ENCODE assay signal across 30 mouse cellular contexts in the genomic region with DNA sequence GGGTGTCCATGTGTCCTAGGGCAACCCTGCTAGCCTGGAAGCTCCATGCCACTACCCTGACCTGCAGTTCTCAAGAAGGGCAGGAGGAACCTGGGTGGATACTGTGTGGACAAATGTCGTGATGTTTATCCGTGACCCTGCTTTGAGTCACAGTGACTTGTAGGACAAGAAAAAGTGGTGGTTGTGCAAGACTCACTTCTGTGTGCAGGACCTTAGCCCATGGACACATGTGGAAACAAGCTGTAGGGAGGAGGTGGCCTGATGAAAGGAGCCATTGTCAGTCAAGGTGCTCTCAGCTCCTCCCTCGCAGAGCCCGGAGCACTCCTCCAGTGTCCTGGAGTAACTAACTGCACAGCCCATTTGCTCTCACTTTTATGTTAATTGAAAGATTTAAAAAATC. TPM values are rescaled to one million over a fixed set of nuclear protein-coding genes. Genes with fewer than 3 reads are reported as not detected.
DNase-seq lines count a peak whose midpoint lies in the region; ATAC-seq and TF ChIP-seq lines count a peak whose summit lies in the region.
"Had no signal": no experiment of that assay in that cellular context is flagged by ENCODE, and none has a peak within 500 bp of the region (broad histone marks: within the 10 kb centered on the region; RNA-seq: fewer than 3 reads in every experiment).

No protein-coding gene starts in this region.

- H3K4me2 ChIP-seq in liver, embryonic 11.5 days: no peak overlapping the region
- H3K4me2 ChIP-seq in lung, embryonic 16.5 days (ENCODE audit: low read depth, low read length): no peak overlapping the region
- no peak overlapping the region for H3K4me2 ChIP-seq in liver, postnatal 0 days (ENCODE audit: low read depth, low read length)
- H3K4me2 ChIP-seq: embryonic facial prominence, embryonic 13.5 days; heart, embryonic 15.5 days; limb, embryonic 15.5 days; midbrain, embryonic 12.5 days; stomach, embryonic 15.5 days had no signal

- H3K9me3 ChIP-seq in liver, embryonic 11.5 days (ENCODE audit: control insufficient read depth, low read length): no peaks in the 10 kb centered on the region
- no peaks in the 10 kb centered on the region for H3K9me3 ChIP-seq in lung, embryonic 16.5 days (ENCODE audit: control insufficient read depth, low read length)
- no peaks in the 10 kb centered on the region for H3K9me3 ChIP-seq in liver, postnatal 0 days (ENCODE audit: low read length)
- H3K9me3 ChIP-seq: embryonic facial prominence, embryonic 13.5 days; heart, embryonic 15.5 days; limb, embryonic 15.5 days; midbrain, embryonic 12.5 days; stomach, embryonic 15.5 days had no signal

- no peak overlapping the region for H3K4me3 ChIP-seq in liver, adult 2 months (ENCODE audit: insufficient read depth, low read depth, low read length)
- H3K4me3 ChIP-seq in liver, embryonic 11.5 days (ENCODE audit: low read depth, low read length): no peak overlapping the region
- H3K4me3 ChIP-seq in lung, embryonic 16.5 days (ENCODE audit: low read length): no peak overlapping the region
- no peak overlapping the region for H3K4me3 ChIP-seq in liver, postnatal 0 days (ENCODE audit: low read depth, low read length)
- H3K4me3 ChIP-seq: embryonic facial prominence, embryonic 13.5 days; heart, embryonic 15.5 days; limb, embryonic 15.5 days; megakaryocyte, embryonic 14.5 days; midbrain, embryonic 12.5 days; stomach, embryonic 15.5 days had no signal

- peaks cover 4% of the 10 kb centered on the region; the same call in 1 of the 2 replicates for H3K36me3 ChIP-seq in liver, adult 2 months (ENCODE audit: control insufficient read depth, insufficient read depth, low read length)
- no peaks in the 10 kb centered on the region for H3K36me3 ChIP-seq in liver, embryonic 11.5 days (ENCODE audit: control insufficient read depth, insufficient read depth, low read length)
- no peaks in the 10 kb centered on the region for H3K36me3 ChIP-seq in lung, embryonic 16.5 days (ENCODE audit: control insufficient read depth, insufficient read depth, low read length)
- no peaks in the 10 kb centered on the region for H3K36me3 ChIP-seq in liver, postnatal 0 days (replicated peaks; ENCODE audit: insufficient read depth, low read length)
- H3K36me3 ChIP-seq: embryonic facial prominence, embryonic 13.5 days; heart, embryonic 15.5 days; limb, embryonic 15.5 days; midbrain, embryonic 12.5 days; stomach, embryonic 15.5 days had no signal

- WGBS in liver, adult 2 months: 20% methylated on average over 4 of the region's 4 CpGs
- WGBS in liver, embryonic 11.5 days: 73% methylated on average over 4 of the region's 4 CpGs
- WGBS in lung, embryonic 16.5 days: 54% methylated on average over 4 of the region's 4 CpGs
- 55% methylated on average over 4 of the region's 4 CpGs for WGBS in liver, postnatal 0 days (ENCODE audit: insufficient replicate concordance)

- no peak for TF ChIP-seq CTCF in liver, adult 2 months (IDR thresholded peaks at IDR 0.05; ENCODE audit: low read depth, low read length)
- no peak for TF ChIP-seq CTCF in liver, postnatal 0 days (IDR thresholded peaks at IDR 0.05; ENCODE audit: low read depth)

- H3K27me3 ChIP-seq in liver, adult 2 months (ENCODE audit: control insufficient read depth, insufficient read depth, low read length): no peaks in the 10 kb centered on the region
- H3K27me3 ChIP-seq in liver, embryonic 11.5 days (replicated peaks; ENCODE audit: control insufficient read depth, insufficient read depth, low read length): no peaks in the 10 kb centered on the region
- no peaks in the 10 kb centered on the region for H3K27me3 ChIP-seq in lung, embryonic 16.5 days (ENCODE audit: control insufficient read depth, insufficient read depth, low read depth, low read length)
- no peaks in the 10 kb centered on the region for H3K27me3 ChIP-seq in liver, postnatal 0 days (ENCODE audit: insufficient read depth, low read length)
- H3K27me3 ChIP-seq: embryonic facial prominence, embryonic 13.5 days; heart, embryonic 15.5 days; limb, embryonic 15.5 days; midbrain, embryonic 12.5 days; stomach, embryonic 15.5 days had no signal

- H3K27ac ChIP-seq in liver, adult 2 months (replicated peaks; ENCODE audit: insufficient read depth, low read depth, low read length): peak overlapping the region; percentile 79
- H3K27ac ChIP-seq in liver, embryonic 11.5 days (ENCODE audit: low read depth, low read length): no peak overlapping the region
- H3K27ac ChIP-seq in lung, embryonic 16.5 days (ENCODE audit: low read length): 0 out of 2 replicates have a peak overlapping the region, but pooled peaks have one; percentile 48
- H3K27ac ChIP-seq in liver, postnatal 0 days (ENCODE audit: low read depth): peak overlapping the region; percentile 67
- H3K27ac ChIP-seq: embryonic facial prominence, embryonic 13.5 days; heart, embryonic 15.5 days; kidney, postnatal 0 days; limb, embryonic 15.5 days; midbrain, embryonic 12.5 days; stomach, embryonic 15.5 days had no signal

- peaks cover 28% of the 10 kb centered on the region for H3K4me1 ChIP-seq in liver, adult 2 months (ENCODE audit: control insufficient read depth, insufficient read depth, low read length)
- H3K4me1 ChIP-seq in liver, embryonic 11.5 days (replicated peaks; ENCODE audit: control insufficient read depth, insufficient read depth, low read length): no peaks in the 10 kb centered on the region
- no peaks in the 10 kb centered on the region for H3K4me1 ChIP-seq in lung, embryonic 16.5 days (replicated peaks; ENCODE audit: control insufficient read depth, insufficient read depth, low read length)
- H3K4me1 ChIP-seq in liver, postnatal 0 days (ENCODE audit: insufficient read depth): peaks cover 10% of the 10 kb centered on the region
- H3K4me1 ChIP-seq: embryonic facial prominence, embryonic 13.5 days; heart, embryonic 15.5 days; limb, embryonic 15.5 days; megakaryocyte, embryonic 14.5 days; midbrain, embryonic 12.5 days; stomach, embryonic 15.5 days had no signal

- no peaks in the 10 kb centered on the region for H3K79me2 ChIP-seq in liver, adult 2 months (ENCODE audit: control insufficient read depth, insufficient read depth, low read length)

- TF ChIP-seq POLR2A in liver, adult 2 months (IDR thresholded peaks at IDR 0.05; ENCODE audit: extremely low read depth, insufficient read depth, low read length): no peak

- DNase-seq in liver, adult 2 months (ENCODE audit: extremely low read depth, low read depth, low spot score): peak; percentile 90
- DNase-seq in liver, embryonic 11.5 days (ENCODE audit: low spot score): no peak
- no peak for DNase-seq in lung, adult 18-20 months
- peak; percentile 94 for DNase-seq in fat pad, adult 2 months (ENCODE audit: extremely low read depth, low read depth, low spot score)
- peak; percentile 27 for DNase-seq in liver, postnatal 0 days
- DNase-seq: adrenal gland, postnatal 25 days; cerebellum, adult 18-20 months; cerebellum, postnatal 10 days; kidney, adult 8-10 months; kidney, postnatal 4 days; lung, postnatal 36 days; thymus, postnatal 14 days had no signal

- no peak for ATAC-seq in liver, embryonic 11.5 days (replicated peaks; ENCODE audit: low FRiP score)
- peak; percentile 72 for ATAC-seq in lung, embryonic 16.5 days (ENCODE audit: low read depth)
- ATAC-seq in liver, postnatal 0 days: peak; percentile 91
- no peak for ATAC-seq in activated CD4-positive, CD25-positive, alpha-beta regulatory T cell, adult 4 months
- ATAC-seq: CD4-positive, CD25-positive, alpha-beta regulatory T cell, adult 4 months; forebrain, embryonic 16.5 days; hindbrain, embryonic 16.5 days had no signal

- H3K9ac ChIP-seq in liver, adult 2 months (ENCODE audit: low read depth, low read length): no peak overlapping the region
- H3K9ac ChIP-seq in liver, embryonic 11.5 days (ENCODE audit: low read depth, low read length): no peak overlapping the region
- H3K9ac ChIP-seq in lung, embryonic 16.5 days (ENCODE audit: low read length): no peak overlapping the region
- no peak overlapping the region for H3K9ac ChIP-seq in liver, postnatal 0 days (replicated peaks)
- H3K9ac ChIP-seq: embryonic facial prominence, embryonic 13.5 days; heart, embryonic 15.5 days; limb, embryonic 15.5 days; midbrain, embryonic 12.5 days; stomach, embryonic 15.5 days had no signal

- TF ChIP-seq EP300 in liver, postnatal 0 days (IDR thresholded peaks at IDR 0.05; ENCODE audit: low read depth): peak; percentile 57; the same call in 1 of the 2 replicates

RNA-seq across cellular contexts. Expression of a gene that starts 31.5 kb away (rescaled TPM):
- 234 and 283 TPM in 2 replicates for total RNA-seq in liver, adult 2 months (2014; rRNA removed)
- polyA plus RNA-seq in liver, adult 2 months (2012; rRNA removed): 132 and 197 TPM in 2 replicates
- 6.7 and 7.1 TPM in 2 replicates for polyA plus RNA-seq in liver, embryonic 11.5 days (2014; fragmentation: Nextera tagmentation; extraction: Ambion mirVana)
- 0.26 TPM in 1 of 2 replicates, not detected in the other for polyA plus RNA-seq in lung, embryonic 16.5 days (2015; fragmentation: Nextera tagmentation; extraction: Ambion mirVana)
- 67.3 and 69.2 TPM in 2 replicates for polyA plus RNA-seq in liver, postnatal 0 days (2015; fragmentation: Nextera tagmentation; extraction: Ambion mirVana)
- not detected for polyA plus RNA-seq in activated CD4-positive, CD25-positive, alpha-beta regulatory T cell, adult 4 months (2017; shearing (Covaris generic))
- total RNA-seq: adrenal gland, postnatal 25 days; common myeloid progenitor, adult 5-6 weeks; heart, postnatal 25 days had no signal
- polyA plus RNA-seq: CD4-positive, CD25-positive, alpha-beta regulatory T cell, adult 4 months; midbrain, embryonic 12.5 days had no signal

RNA-seq across cellular contexts. Expression of a gene that starts 31.6 kb away (rescaled TPM):
- 147 and 179 TPM in 2 replicates for total RNA-seq in liver, adult 2 months (2014; rRNA removed)
- polyA plus RNA-seq in liver, adult 2 months (2012; rRNA removed): 127 and 153 TPM in 2 replicates
- polyA plus RNA-seq in liver, embryonic 11.5 days (2014; fragmentation: Nextera tagmentation; extraction: Ambion mirVana): 7.1 and 8.2 TPM in 2 replicates
- 0.10 and 0.52 TPM in 2 replicates for polyA plus RNA-seq in lung, embryonic 16.5 days (2015; fragmentation: Nextera tagmentation; extraction: Ambion mirVana)
- 162 and 166 TPM in 2 replicates for polyA plus RNA-seq in liver, postnatal 0 days (2015; fragmentation: Nextera tagmentation; extraction: Ambion mirVana)
- under 1 TPM in 1 of 2 experiments, not detected in 1; 0.22 TPM for polyA plus RNA-seq in activated CD4-positive, CD25-positive, alpha-beta regulatory T cell, adult 4 months (2017; shearing (Covaris generic))
- total RNA-seq: adrenal gland, postnatal 25 days; common myeloid progenitor, adult 5-6 weeks; gastrocnemius, adult 8-10 months; heart, postnatal 25 days had no signal
- polyA plus RNA-seq: embryonic facial prominence, embryonic 13.5 days; forebrain, embryonic 11.5 days; heart, embryonic 15.5 days; hindbrain, embryonic 11.5 days; limb, embryonic 15.5 days; midbrain, embryonic 12.5 days; neural tube, embryonic 14.5 days had no signal

Comparison
In these comparisons a context has a peak if more than half of its experiments do, and no peak if none do; other contexts are left out.
1. DNase-seq: peak in liver, adult 2 months (single experiment), fat pad, adult 2 months (single experiment) and liver, postnatal 0 days (single experiment); none in liver, embryonic 11.5 days (single experiment) and lung, adult 18-20 months (0 of 2).
2. ATAC-seq: peak in lung, embryonic 16.5 days (single experiment) and liver, postnatal 0 days (single experiment); none in liver, embryonic 11.5 days (single experiment) and activated CD4-positive, CD25-positive, alpha-beta regulatory T cell, adult 4 months (single experiment).
3. RNA of a gene that starts 31.6 kb away (polyA plus RNA-seq): 162 to 166 TPM in liver, postnatal 0 days and 127 to 153 TPM in liver, adult 2 months; 7.1 to 8.2 TPM in liver, embryonic 11.5 days, 0.22 TPM in activated CD4-positive, CD25-positive, alpha-beta regulatory T cell, adult 4 months and 0.10 to 0.52 TPM in lung, embryonic 16.5 days; every median in the first group is over 10 times any median in the second.